Mouse (Mus musculus) CH12.LX (cell line): Measurements from ENCODE around the gene Bex6.

Experiments used
- CTCF ChIP-seq, 2 experiments: IDR thresholded peaks in 1 of 2; conservative IDR thresholded peaks in 1 of 2; 2 replicates each; pipeline ENCODE4 v1.5.1; 2011 to 2012; ENCODE audit warnings: low read depth in 2 of 2, low read length in 2 of 2, improper control_type of control experiment in 1 of 2, inconsistent platforms in 1 of 2, mild to moderate bottlenecking in 1 of 2, moderate library complexity in 1 of 2
- EP300 ChIP-seq: IDR thresholded peaks from 2 replicates; pipeline ENCODE4 v1.6.1; 2011; ENCODE audit warnings: low read length, improper control_type of control experiment
- ETS1 ChIP-seq: conservative IDR thresholded peaks from 2 replicates; pipeline ENCODE4 v1.6.1; 2012; ENCODE audit warnings: low read depth, mild to moderate bottlenecking, inconsistent platforms, low read length, improper control_type of control experiment, moderate library complexity
- HCFC1 ChIP-seq: IDR thresholded peaks from 2 replicates; pipeline ENCODE4 v1.6.1; 2012; ENCODE audit warnings: low read depth, mild to moderate bottlenecking, inconsistent platforms, low read length, improper control_type of control experiment
- IRF4 ChIP-seq: IDR thresholded peaks from 2 replicates; pipeline ENCODE4 v1.6.1; 2014; ENCODE audit warnings: low read depth, mild to moderate bottlenecking, inconsistent platforms, low read length, improper control_type of control experiment
- MAX ChIP-seq: IDR thresholded peaks from 2 replicates; pipeline ENCODE4 v1.6.1; 2011; ENCODE audit warnings: low read length, improper control_type of control experiment
- MYC ChIP-seq: IDR thresholded peaks from 2 replicates; pipeline ENCODE4 v1.6.1; 2011; ENCODE audit warnings: low read depth, mild to moderate bottlenecking, improper control_type of control experiment, low read length
- POLR2A ChIP-seq: IDR thresholded peaks from 2 replicates; pipeline ENCODE4 v1.6.1; 2011; ENCODE audit warnings: low read depth, mild to moderate bottlenecking, improper control_type of control experiment, low read length
- POLR2AphosphoS2 ChIP-seq: IDR thresholded peaks from 2 replicates; pipeline ENCODE4 v1.6.1; 2011; ENCODE audit warnings: low read depth, low read length, improper control_type of control experiment
- SIN3A ChIP-seq: IDR thresholded peaks from 2 replicates; pipeline ENCODE4 v1.6.1; 2012; ENCODE audit warnings: low read length, improper control_type of control experiment, inconsistent platforms
- TBP ChIP-seq: conservative IDR thresholded peaks from 2 replicates; pipeline ENCODE4 v1.6.1; 2011; ENCODE audit warnings: low read depth, low read length, improper control_type of control experiment
- ZMIZ1 ChIP-seq: IDR thresholded peaks from 2 replicates; pipeline ENCODE4 v1.6.1; 2012; ENCODE audit warnings: low read depth, mild to moderate bottlenecking, inconsistent platforms, low read length, improper control_type of control experiment
- ZNF384 ChIP-seq: IDR thresholded peaks from 2 replicates; pipeline ENCODE4 v1.6.1; 2012; ENCODE audit warnings: low read depth, low read length, improper control_type of control experiment, inconsistent platforms

DNA sequence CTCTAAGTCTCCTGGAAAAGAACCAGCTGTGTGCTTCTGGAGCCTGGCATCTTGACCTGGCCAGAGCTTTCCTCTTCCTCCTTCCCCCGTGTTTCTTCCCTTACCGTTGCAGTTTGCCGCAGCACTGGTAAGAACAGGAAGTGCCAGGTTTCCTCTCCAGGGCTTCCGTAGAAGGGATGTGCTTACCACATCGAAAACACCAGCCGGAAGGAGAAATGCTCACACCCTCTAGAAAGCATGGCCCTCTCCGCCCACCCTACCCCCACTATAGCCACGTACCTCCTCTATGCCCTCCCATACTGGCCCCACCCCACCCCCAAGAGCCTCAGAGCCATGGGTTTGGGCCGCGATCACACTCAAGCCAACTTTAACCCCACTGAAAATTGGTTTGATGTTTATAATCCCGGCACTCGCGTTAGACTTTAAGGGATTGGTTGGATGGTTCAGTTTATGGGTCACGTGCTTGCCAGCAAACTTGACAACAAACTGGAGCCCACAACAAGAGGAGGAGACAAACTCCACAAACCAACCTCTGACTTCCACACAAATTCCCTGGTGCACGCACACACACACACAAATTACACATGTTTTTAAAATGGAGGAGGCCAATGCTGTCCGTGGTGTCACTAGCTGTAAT is 49.3 kb upstream of the Bex6 start:
- TF ChIP-seq ZNF384 (no peak), POLR2AphosphoS2 (no peak; the same call in 1 of the 2 replicates), MAX (peak; percentile 88), IRF4 (peak; percentile 70), POLR2A (peak; percentile 82), ZMIZ1 (peak; percentile 71; the same call in 1 of the 2 replicates), CTCF (conservative IDR thresholded peaks at IDR 0.05 in 1 of 2, IDR thresholded peaks at IDR 0.05 in 1 of 2; ENCODE audit: low read depth in 2 of 2, low read length in 2 of 2) (no peak), ETS1 (peak; percentile 77), TBP (peak; percentile 82), EP300 (peak; percentile 67; the same call in 1 of the 2 replicates), MYC (peak; percentile 97), SIN3A (peak; percentile 77), HCFC1 (peak; percentile 80)
